Mouse (Mus musculus): Measurements from ENCODE around the gene Hk1. TPM values are rescaled to one million over a fixed set of nuclear protein-coding genes. Genes with fewer than 3 reads are reported as not detected.

Gene Hk1
- polyA plus RNA-seq, 1 experiment: 61.3 TPM

- no peak for TF ChIP-seq CTCF (IDR thresholded peaks at IDR 0.05; ENCODE audit: low read depth, low read length)
- H3K4me1 ChIP-seq (ENCODE audit: control insufficient read depth, insufficient read depth, low read length): peaks cover 2% of the 10 kb centered on the region
Measured at GRCm38 (mm10) chr10:62228126-62228525, 151.6 kb downstream of the Hk1 start.

GRCm38 (mm10) chr10:62225839-62226238 is 153.9 kb downstream of the Hk1 start:
- Histone ChIP-seq H3K27ac (ENCODE audit: insufficient read depth, low read length) (no peak overlapping the region), H3K9ac (ENCODE audit: low read depth, poor library complexity, severe bottlenecking) (no peak overlapping the region), H3K4me1 (ENCODE audit: control insufficient read depth, insufficient read depth, low read length) (no peaks in the 10 kb centered on the region), H3K9me3 (replicated peaks; ENCODE audit: control insufficient read depth, insufficient read depth, low read length, poor library complexity, severe bottlenecking) (no peaks in the 10 kb centered on the region), H3K36me3 (ENCODE audit: control insufficient read depth, insufficient read depth, low read length, poor library complexity, severe bottlenecking) (no peaks in the 10 kb centered on the region), H3K27me3 (ENCODE audit: control insufficient read depth, insufficient read depth, low read length, poor library complexity, severe bottlenecking) (no peaks in the 10 kb centered on the region), H3K4me3 (ENCODE audit: low read depth, low read length) (no peak overlapping the region)
- TF ChIP-seq POLR2A (IDR thresholded peaks at IDR 0.05; ENCODE audit: insufficient read depth, low read length) (no peak), CTCF (IDR thresholded peaks at IDR 0.05; ENCODE audit: low read depth, low read length) (no peak), EP300 (IDR thresholded peaks at IDR 0.05; ENCODE audit: insufficient read depth, low read depth, low read length) (no peak)

More at GRCm38 (mm10) chr10:62228126-62228525, 151.6 kb downstream of the Hk1 start:
- no peak overlapping the region for H3K27ac ChIP-seq (ENCODE audit: insufficient read depth, low read length)
- no peaks in the 10 kb centered on the region for H3K36me3 ChIP-seq (ENCODE audit: control insufficient read depth, insufficient read depth, low read length, poor library complexity, severe bottlenecking)
- H3K4me3 ChIP-seq (ENCODE audit: low read depth, low read length): no peak overlapping the region
- H3K27me3 ChIP-seq (ENCODE audit: control insufficient read depth, insufficient read depth, low read length, poor library complexity, severe bottlenecking): no peaks in the 10 kb centered on the region
- H3K9me3 ChIP-seq (replicated peaks; ENCODE audit: control insufficient read depth, insufficient read depth, low read length, poor library complexity, severe bottlenecking): no peaks in the 10 kb centered on the region
- no peak overlapping the region for H3K9ac ChIP-seq (ENCODE audit: low read depth, poor library complexity, severe bottlenecking)

GRCm38 (mm10) chr10:62224231-62224630 is 155.5 kb downstream of the Hk1 start:
- H3K27me3 ChIP-seq (ENCODE audit: control insufficient read depth, insufficient read depth, low read length, poor library complexity, severe bottlenecking): no peaks in the 10 kb centered on the region
- no peak overlapping the region for H3K4me3 ChIP-seq (ENCODE audit: low read depth, low read length)
- H3K9me3 ChIP-seq (replicated peaks; ENCODE audit: control insufficient read depth, insufficient read depth, low read length, poor library complexity, severe bottlenecking): no peaks in the 10 kb centered on the region
- TF ChIP-seq CTCF (IDR thresholded peaks at IDR 0.05; ENCODE audit: low read depth, low read length): no peak
- no peak for TF ChIP-seq EP300 (IDR thresholded peaks at IDR 0.05; ENCODE audit: insufficient read depth, low read depth, low read length)
- TF ChIP-seq POLR2A (IDR thresholded peaks at IDR 0.05; ENCODE audit: insufficient read depth, low read length): no peak
- H3K4me1 ChIP-seq (ENCODE audit: control insufficient read depth, insufficient read depth, low read length): no peaks in the 10 kb centered on the region
- no peak overlapping the region for H3K9ac ChIP-seq (ENCODE audit: low read depth, poor library complexity, severe bottlenecking)
- no peak overlapping the region for H3K27ac ChIP-seq (ENCODE audit: insufficient read depth, low read length)
- no peaks in the 10 kb centered on the region for H3K36me3 ChIP-seq (ENCODE audit: control insufficient read depth, insufficient read depth, low read length, poor library complexity, severe bottlenecking)

DNA sequence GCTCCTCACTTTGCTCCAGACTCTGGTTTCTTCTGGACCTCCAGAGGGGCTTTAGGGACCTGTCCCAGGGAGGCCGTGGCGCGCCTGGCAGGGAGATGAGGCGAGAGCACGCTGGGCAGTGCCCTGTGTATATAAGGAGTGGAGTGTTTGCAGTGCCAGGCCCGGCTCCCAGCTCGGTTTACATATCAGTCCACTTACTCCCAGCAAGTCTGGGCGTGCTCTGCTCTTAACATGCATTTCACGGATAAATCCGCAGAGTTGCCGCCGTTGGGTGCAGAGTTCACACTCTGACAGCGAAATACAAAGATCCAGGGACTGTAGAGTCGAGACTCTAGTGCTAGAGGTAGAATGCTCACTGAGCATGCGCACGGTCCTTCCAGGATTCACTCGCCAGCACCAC is 156.9 kb downstream of the Hk1 start:
- no peak overlapping the region for H3K9ac ChIP-seq (ENCODE audit: low read depth, poor library complexity, severe bottlenecking)
- TF ChIP-seq CTCF (IDR thresholded peaks at IDR 0.05; ENCODE audit: low read depth, low read length) (no peak), POLR2A (IDR thresholded peaks at IDR 0.05; ENCODE audit: insufficient read depth, low read length) (no peak), EP300 (IDR thresholded peaks at IDR 0.05; ENCODE audit: insufficient read depth, low read depth, low read length) (no peak)
- no peaks in the 10 kb centered on the region for H3K27me3 ChIP-seq (ENCODE audit: control insufficient read depth, insufficient read depth, low read length, poor library complexity, severe bottlenecking)
- H3K4me1 ChIP-seq (ENCODE audit: control insufficient read depth, insufficient read depth, low read length): peaks cover 2% of the 10 kb centered on the region
- H3K4me3 ChIP-seq (ENCODE audit: low read depth, low read length): no peak overlapping the region
- no peaks in the 10 kb centered on the region for H3K36me3 ChIP-seq (ENCODE audit: control insufficient read depth, insufficient read depth, low read length, poor library complexity, severe bottlenecking)
- no peaks in the 10 kb centered on the region for H3K9me3 ChIP-seq (replicated peaks; ENCODE audit: control insufficient read depth, insufficient read depth, low read length, poor library complexity, severe bottlenecking)
- no peak overlapping the region for H3K27ac ChIP-seq (ENCODE audit: insufficient read depth, low read length)

- no peak overlapping the region for H3K9ac ChIP-seq (ENCODE audit: low read depth, poor library complexity, severe bottlenecking)
Measured at GRCm38 (mm10) chr10:62221647-62222046, 158.1 kb downstream of the Hk1 start.

GRCm38 (mm10) chr10:62220732-62221514 is 158.8 kb downstream of the Hk1 start:
- Histone ChIP-seq H3K27ac (ENCODE audit: insufficient read depth, low read length) (no peak overlapping the region), H3K9me3 (replicated peaks; ENCODE audit: control insufficient read depth, insufficient read depth, low read length, poor library complexity, severe bottlenecking) (no peaks in the 10 kb centered on the region), H3K9ac (ENCODE audit: low read depth, poor library complexity, severe bottlenecking) (no peak overlapping the region), H3K27me3 (ENCODE audit: control insufficient read depth, insufficient read depth, low read length, poor library complexity, severe bottlenecking) (no peaks in the 10 kb centered on the region), H3K36me3 (ENCODE audit: control insufficient read depth, insufficient read depth, low read length, poor library complexity, severe bottlenecking) (no peaks in the 10 kb centered on the region), H3K4me3 (ENCODE audit: low read depth, low read length) (no peak overlapping the region), H3K4me1 (ENCODE audit: control insufficient read depth, insufficient read depth, low read length) (peaks cover 2% of the 10 kb centered on the region)
- TF ChIP-seq CTCF (IDR thresholded peaks at IDR 0.05; ENCODE audit: low read depth, low read length) (no peak), POLR2A (IDR thresholded peaks at IDR 0.05; ENCODE audit: insufficient read depth, low read length) (no peak), EP300 (IDR thresholded peaks at IDR 0.05; ENCODE audit: insufficient read depth, low read depth, low read length) (no peak)

More at GRCm38 (mm10) chr10:62221647-62222046, 158.1 kb downstream of the Hk1 start:
- Histone ChIP-seq H3K27ac (ENCODE audit: insufficient read depth, low read length) (no peak overlapping the region), H3K9me3 (replicated peaks; ENCODE audit: control insufficient read depth, insufficient read depth, low read length, poor library complexity, severe bottlenecking) (no peaks in the 10 kb centered on the region), H3K4me1 (ENCODE audit: control insufficient read depth, insufficient read depth, low read length) (peaks cover 2% of the 10 kb centered on the region), H3K27me3 (ENCODE audit: control insufficient read depth, insufficient read depth, low read length, poor library complexity, severe bottlenecking) (no peaks in the 10 kb centered on the region), H3K36me3 (ENCODE audit: control insufficient read depth, insufficient read depth, low read length, poor library complexity, severe bottlenecking) (no peaks in the 10 kb centered on the region), H3K4me3 (ENCODE audit: low read depth, low read length) (no peak overlapping the region)
- TF ChIP-seq EP300 (IDR thresholded peaks at IDR 0.05; ENCODE audit: insufficient read depth, low read depth, low read length) (no peak), POLR2A (IDR thresholded peaks at IDR 0.05; ENCODE audit: insufficient read depth, low read length) (no peak), CTCF (IDR thresholded peaks at IDR 0.05; ENCODE audit: low read depth, low read length) (no peak)

Other genes starting within 250 kb of the Hk1 start
- 0.78 TPM in 1 of 2 replicates, not detected in the other for gene Neurog3, start 246.8 kb downstream of the Hk1 start, polyA plus RNA-seq (2011; ENCODE audit: insufficient read depth, insufficient read length, low read depth, missing spikeins)
- gene Fam241b, start 236.0 kb downstream of the Hk1 start, polyA plus RNA-seq (2011; ENCODE audit: insufficient read depth, insufficient read length, low read depth, missing spikeins): 25.7 and 29.6 TPM in 2 replicates
- gene Tspan15, start 148.7 kb downstream of the Hk1 start, polyA plus RNA-seq (2011; ENCODE audit: insufficient read depth, insufficient read length, low read depth, missing spikeins): 8.5 and 10.4 TPM in 2 replicates
- not detected in 2 replicates for gene Tacr2, start 127.5 kb downstream of the Hk1 start, polyA plus RNA-seq (2011; ENCODE audit: insufficient read depth, insufficient read length, low read depth, missing spikeins)
- gene Hkdc1, start 42.6 kb upstream of the Hk1 start, polyA plus RNA-seq (2011; ENCODE audit: insufficient read depth, insufficient read length, low read depth, missing spikeins): 0.16 TPM in 1 of 2 replicates, not detected in the other
- not detected in 2 replicates for gene 4930507D05Rik, start 69.6 kb upstream of the Hk1 start, polyA plus RNA-seq (2011; ENCODE audit: insufficient read depth, insufficient read length, low read depth, missing spikeins)
- gene Supv3l1, start 69.8 kb upstream of the Hk1 start, polyA plus RNA-seq (2011; ENCODE audit: insufficient read depth, insufficient read length, low read depth, missing spikeins): 40.6 and 41.0 TPM in 2 replicates
- gene Vps26a, start 106.9 kb upstream of the Hk1 start, polyA plus RNA-seq (2011; ENCODE audit: insufficient read depth, insufficient read length, low read depth, missing spikeins): 73.3 and 74.5 TPM in 2 replicates
- 0.87 TPM in 1 of 2 replicates, not detected in the other for gene Srgn, start 147.5 kb upstream of the Hk1 start, polyA plus RNA-seq (2011; ENCODE audit: insufficient read depth, insufficient read length, low read depth, missing spikeins)
- 26.2 and 28.3 TPM in 2 replicates for gene Kif1bp, start 198.5 kb upstream of the Hk1 start, polyA plus RNA-seq (2011; ENCODE audit: insufficient read depth, insufficient read length, low read depth, missing spikeins)
- gene Ddx21, start 222.4 kb upstream of the Hk1 start, polyA plus RNA-seq (2011; ENCODE audit: insufficient read depth, insufficient read length, low read depth, missing spikeins): 170 and 179 TPM in 2 replicates

Data from ES-Bruce4 (cell line).